Mouse (Mus musculus): Measurements from ENCODE around the gene Pnkp. TPM values are rescaled to one million over a fixed set of nuclear protein-coding genes. Genes with fewer than 3 reads are reported as not detected.

Gene Pnkp
- total RNA-seq (2015; ENCODE audit: low replicate concordance), result 17.3 and 43.3 TPM in 2 replicates
- 26.8 and 32.5 TPM in 2 replicates for total RNA-seq (2017; ENCODE audit: low replicate concordance)

DNA sequence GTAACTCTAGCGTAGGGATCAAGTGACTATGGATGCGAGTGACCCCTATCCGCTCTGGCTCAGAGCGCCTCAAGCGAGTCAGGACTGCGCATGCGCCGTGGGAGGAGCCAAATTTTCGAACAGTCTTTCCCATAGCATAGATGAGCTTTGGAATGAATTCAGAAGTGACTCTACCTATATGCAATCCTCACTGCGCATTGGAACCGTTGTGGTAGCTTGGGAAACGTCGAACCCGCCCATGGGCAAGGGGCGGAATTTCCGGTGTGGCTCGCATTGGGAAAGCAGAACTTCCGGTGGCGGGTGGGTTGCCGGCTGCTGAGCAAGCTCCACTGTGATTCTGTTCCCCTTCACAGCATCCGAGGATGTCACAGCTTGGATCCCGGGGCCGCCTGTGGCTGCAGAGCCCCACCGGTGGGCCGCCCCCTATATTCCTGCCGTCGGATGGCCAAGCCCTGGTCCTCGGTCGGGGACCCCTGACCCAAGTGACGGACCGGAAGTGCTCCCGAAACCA, at the start of gene Pnkp:
Gene Pnkp (plus strand): TSS at position 98 of the 511 bp plus-strand sequence.
- ATAC-seq (replicated peaks; ENCODE audit: low FRiP score, poor library complexity, severe bottlenecking), result peak; percentile 41

- no peak for ATAC-seq (replicated peaks; ENCODE audit: low FRiP score, poor library complexity, severe bottlenecking)
These were observed 48.0 kb upstream of the Pnkp start for GRCm38 (mm10) chr7:44808927-44809326.

DNA sequence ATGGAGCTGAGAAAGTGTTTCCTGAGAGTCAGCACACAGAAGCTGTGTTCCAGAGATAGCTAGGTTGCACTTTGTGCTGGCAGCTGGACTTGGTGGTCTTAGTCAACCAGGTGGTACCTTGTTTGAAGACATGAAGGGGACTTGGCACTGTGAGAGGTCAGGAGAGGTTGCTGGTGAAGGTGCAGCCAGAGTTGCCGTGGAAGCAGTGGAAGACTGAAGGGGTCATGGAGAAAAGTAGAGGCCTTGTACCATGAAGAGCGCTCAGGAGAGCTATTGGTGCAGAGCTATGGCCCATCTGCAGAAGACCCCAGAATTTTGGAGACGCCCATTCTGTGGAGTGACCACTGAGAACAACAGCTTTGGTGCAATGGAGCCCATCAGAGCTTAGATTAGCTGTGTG, 47.5 kb upstream of the Pnkp start:
- no peak for ATAC-seq (replicated peaks; ENCODE audit: low FRiP score, poor library complexity, severe bottlenecking)

DNA sequence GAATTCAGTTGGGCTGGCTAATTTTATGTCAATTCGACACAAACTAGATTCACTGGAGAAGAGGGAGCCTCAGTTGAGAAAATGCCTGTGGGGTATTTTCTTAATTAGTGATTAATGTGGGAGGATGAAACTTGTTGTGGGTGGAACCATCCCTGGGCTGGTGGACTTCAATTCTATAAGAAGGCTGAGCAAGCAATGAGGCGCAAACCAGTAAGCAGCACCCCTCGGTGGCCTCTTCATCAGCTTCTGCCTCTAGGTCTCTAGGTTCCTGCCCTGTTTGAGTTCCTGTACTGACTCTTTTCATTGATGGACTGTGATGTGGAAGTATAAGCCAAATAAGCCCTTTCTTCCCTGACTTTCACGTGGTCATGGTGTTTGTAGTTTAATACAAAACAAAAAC, 46.6 kb upstream of the Pnkp start:
- no peak for ATAC-seq (replicated peaks; ENCODE audit: low FRiP score, poor library complexity, severe bottlenecking)

DNA sequence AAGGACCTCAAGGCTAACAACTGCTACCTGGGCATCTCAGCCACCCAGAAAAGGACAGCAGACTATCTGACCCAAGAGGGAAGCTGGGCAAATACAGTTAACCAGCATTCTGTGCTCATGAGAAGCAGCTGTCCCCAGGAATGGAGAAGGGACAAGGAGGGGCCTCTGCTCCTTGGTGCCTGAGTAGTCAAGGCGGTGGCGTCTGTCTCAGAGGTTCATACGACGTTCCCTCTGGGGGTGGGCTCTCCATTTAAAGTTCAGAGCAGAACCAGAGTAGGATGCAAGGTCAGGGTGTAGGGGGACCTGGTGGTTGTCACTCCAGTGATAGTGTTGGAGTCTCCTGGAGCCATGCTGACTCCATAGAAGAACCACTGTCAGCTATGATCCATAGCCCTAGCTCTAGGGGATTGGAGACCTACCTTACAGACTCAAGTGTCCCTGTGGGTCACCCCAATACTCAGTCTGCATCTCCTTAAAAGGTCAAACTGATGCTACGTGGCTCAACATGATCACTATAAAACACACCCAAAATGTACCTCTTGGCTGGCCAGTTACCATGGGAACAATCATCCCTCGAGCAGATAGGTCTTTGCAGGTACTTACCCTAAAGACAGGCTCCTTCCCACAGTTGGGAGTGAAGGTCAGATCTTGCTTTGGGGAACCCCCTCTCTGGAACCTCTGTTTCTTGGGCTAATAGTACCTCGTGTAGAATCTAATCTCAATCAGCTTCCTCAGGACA, 46.0 kb upstream of the Pnkp start:
- no peak for ATAC-seq (replicated peaks; ENCODE audit: low FRiP score, poor library complexity, severe bottlenecking)

DNA sequence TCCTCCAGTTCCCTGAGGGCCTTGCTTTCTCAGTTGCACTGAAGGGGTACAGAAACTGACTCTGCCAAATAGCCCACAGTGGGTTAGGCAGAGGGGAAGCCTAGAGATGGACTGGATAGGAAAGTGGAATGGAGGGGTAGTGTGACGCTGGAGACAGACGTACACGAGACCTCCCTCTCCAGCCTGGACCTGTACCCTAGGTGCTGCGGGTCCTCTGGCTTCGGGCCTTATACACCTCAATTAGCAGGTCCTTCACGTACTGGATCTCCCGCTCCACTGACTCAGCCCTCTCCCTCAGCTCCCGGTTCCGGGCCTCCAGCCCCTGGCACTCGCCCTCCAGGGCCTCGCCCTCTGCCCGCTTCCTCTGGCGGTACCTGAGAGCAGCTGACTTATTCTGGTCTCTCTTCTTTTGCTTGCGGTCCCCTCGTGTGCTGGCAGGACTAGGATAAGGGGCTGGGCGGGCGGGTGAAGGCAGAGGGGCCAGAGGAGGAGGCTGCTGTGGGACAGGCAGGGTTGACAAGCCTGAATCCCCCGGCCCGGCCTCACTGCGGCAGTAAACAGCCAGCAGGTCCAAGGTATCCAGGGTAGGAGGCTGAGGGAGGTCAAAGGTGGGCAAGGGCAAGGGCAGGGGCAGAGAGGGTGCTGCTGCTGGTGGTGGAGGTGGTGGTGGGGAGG, 44.2 kb upstream of the Pnkp start:
- ATAC-seq (replicated peaks; ENCODE audit: low FRiP score, poor library complexity, severe bottlenecking), result no peak

DNA sequence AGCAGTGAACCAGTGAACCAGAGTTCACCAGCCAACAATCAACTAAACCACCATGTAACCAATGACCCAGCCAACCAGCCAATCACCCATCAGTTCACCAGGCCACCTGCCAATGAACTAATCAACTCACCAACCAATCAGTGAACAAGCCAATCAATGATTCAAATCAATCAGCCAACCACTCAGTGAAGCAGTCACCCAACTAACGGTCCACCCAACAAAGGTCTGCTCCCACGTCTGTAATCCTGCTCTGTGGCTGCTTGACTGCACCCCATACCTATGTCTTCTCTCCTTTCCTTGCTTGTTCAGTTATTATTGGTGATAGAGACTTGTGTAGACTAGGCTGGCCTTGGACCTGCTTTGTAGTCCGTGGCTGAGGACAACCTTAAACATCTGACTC, 43.0 kb upstream of the Pnkp start:
- no peak for ATAC-seq (replicated peaks; ENCODE audit: low FRiP score, poor library complexity, severe bottlenecking)

- no peak for ATAC-seq (replicated peaks; ENCODE audit: low FRiP score, poor library complexity, severe bottlenecking)
These were observed 42.5 kb upstream of the Pnkp start for GRCm38 (mm10) chr7:44814423-44814822.

GRCm38 (mm10) chr7:44814952-44815553, 41.9 kb upstream of the Pnkp start:
- ATAC-seq (replicated peaks; ENCODE audit: low FRiP score, poor library complexity, severe bottlenecking), result no peak

GRCm38 (mm10) chr7:44815721-44816469, 41.0 kb upstream of the Pnkp start, which contains the start of the genes Nup62 and Il4i1:
Gene Nup62, plus strand, starts transcription at chr7:44816088.
Gene Il4i1, plus strand, starts transcription at chr7:44816387.
- ATAC-seq (replicated peaks; ENCODE audit: low FRiP score, poor library complexity, severe bottlenecking), result peak; percentile 90

DNA sequence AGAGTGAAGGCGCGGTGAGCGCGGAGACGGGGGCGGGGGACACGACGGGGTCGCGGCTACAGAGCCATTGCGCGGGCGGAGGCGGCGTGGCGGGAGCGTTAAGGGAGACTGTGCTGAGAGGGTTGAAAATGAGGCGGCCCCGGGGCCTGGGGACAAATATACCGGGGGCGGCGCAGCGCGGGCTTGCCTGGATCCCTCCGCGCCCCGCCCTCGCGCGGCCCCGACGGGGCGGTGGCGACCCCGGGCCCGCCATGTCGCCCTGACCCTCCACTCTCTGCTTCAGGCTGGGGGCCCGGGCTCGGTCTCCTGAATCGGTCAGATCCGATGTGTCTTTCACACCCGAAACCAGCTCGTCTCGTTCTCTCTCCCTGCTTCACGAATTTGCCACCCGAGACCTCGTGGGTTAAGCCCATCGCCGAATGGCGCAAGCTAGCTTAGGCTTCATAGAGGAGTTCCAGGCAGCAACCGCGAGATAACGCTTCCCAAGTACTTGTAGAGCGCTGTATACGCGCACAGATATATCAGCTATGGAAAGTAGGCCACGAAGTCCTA, 40.4 kb upstream of the Pnkp start, which contains the start of gene Atf5:
Gene Atf5 (minus strand): TSS at position 189 of the 552 bp plus-strand sequence.
- ATAC-seq (replicated peaks; ENCODE audit: low FRiP score, poor library complexity, severe bottlenecking), result peak; percentile 47

- ATAC-seq (replicated peaks; ENCODE audit: low FRiP score, poor library complexity, severe bottlenecking), result no peak
These were observed 39.5 kb upstream of the Pnkp start for GRCm38 (mm10) chr7:44817441-44817840.

- no peak for ATAC-seq (replicated peaks; ENCODE audit: low FRiP score, poor library complexity, severe bottlenecking)
These were observed 38.8 kb upstream of the Pnkp start for GRCm38 (mm10) chr7:44818164-44818563.

- ATAC-seq (replicated peaks; ENCODE audit: low FRiP score, poor library complexity, severe bottlenecking), result no peak
These were observed 38.1 kb upstream of the Pnkp start for GRCm38 (mm10) chr7:44818751-44819235.

GRCm38 (mm10) chr7:44819391-44819790, 37.5 kb upstream of the Pnkp start:
- ATAC-seq (replicated peaks; ENCODE audit: low FRiP score, poor library complexity, severe bottlenecking), result no peak

DNA sequence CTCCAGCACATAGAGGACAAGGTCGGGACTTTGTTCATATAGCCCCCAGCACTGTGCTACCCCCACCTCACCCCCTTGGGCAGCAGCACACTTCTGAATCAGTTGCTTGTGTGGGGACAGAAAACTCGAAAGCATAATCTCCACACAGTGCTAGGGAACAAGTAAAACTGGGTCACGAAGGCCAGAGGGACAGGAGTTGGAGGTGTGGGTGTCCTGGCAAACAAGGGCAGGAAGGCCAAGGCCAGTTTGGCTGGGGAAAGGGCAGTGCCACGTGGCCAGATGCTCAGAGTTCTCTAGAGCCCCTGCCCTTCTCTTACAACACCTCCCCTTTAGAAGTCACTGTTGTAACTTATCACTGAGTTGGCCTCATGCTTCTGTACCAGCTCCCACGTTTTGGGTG, 37.1 kb upstream of the Pnkp start:
- no peak for ATAC-seq (replicated peaks; ENCODE audit: low FRiP score, poor library complexity, severe bottlenecking)

DNA sequence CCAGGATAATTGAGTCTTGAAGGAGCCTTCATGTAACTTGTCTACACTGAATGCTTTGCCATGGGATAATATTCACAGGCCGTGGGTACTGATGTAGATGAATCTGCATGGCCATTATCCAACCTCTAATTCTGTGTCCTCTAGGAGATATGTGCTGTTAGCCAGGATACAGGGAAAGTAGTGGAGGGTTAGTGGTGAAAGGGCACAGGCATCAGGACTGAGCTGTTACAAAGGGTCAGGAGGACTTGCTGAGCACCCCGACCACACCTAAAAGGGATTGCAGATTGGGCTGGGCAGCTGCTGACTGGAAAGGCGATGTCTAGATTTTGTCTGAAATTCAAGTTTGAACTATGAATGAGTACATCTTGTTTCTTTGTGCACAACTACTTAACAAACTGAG, 36.4 kb upstream of the Pnkp start:
- ATAC-seq (replicated peaks; ENCODE audit: low FRiP score, poor library complexity, severe bottlenecking), result no peak

DNA sequence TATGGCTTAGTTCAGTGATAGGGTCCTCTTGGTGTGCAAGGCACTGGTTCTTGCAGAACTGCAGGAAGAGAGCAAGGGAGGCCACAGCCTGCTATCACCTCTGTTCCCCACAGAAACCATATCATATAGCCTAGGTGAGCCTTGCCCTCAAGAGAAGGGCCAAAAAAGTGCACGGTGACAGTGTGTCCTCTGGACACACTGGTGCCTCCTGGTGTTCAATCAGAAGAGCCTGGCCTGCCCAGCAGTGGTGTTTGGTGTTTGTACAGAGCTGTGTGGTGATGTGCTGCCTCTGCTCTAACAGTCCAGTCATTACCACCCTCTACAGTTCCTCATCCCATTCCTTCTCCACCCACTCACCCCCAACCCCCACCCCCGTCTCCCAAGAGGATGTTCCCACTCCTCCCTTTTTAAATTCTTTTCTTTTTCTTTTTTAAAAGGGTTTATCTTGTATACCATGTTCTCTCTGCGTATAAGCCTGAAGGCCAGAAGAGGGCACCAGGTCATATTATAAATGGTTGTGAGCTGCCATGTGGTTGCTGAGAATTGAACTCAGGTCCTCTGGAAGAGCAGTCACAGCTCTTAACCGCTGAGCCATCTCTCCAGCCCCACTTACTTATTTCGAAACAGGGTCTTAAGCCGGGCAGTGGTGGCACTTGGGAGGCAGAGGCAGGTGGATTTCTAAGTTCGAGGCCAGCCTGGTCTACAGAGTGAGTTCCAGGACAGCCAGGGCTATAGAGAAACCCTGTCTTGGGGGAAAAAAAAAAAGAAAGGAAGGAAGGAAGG, 35.1 kb upstream of the Pnkp start:
- ATAC-seq (replicated peaks; ENCODE audit: low FRiP score, poor library complexity, severe bottlenecking), result 0 out of 2 replicates have a peak, but pooled peaks have one; percentile 19

DNA sequence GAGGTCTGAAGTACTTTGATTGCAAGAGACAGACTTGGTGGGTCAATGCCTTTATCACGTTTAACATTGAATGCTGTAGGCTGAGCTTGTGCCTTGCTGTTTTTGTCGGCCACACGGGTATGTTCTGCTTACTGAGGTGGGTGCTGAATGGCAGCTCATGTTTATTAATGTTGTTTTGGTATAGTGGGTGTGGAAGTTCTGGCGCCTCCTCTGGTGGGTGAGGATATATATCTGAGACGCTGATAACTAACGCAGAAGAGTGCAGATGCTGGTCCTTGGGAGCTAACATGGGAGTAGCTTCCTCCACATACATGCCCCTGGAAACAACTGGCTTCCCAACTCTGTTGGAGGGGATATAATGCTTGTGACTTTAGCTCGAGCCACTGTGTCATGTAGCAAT, 33.5 kb upstream of the Pnkp start:
- ATAC-seq (replicated peaks; ENCODE audit: low FRiP score, poor library complexity, severe bottlenecking), result no peak
